Mouse (Mus musculus): ENCODE data around the gene Cpa1. TPM values are rescaled to one million over a fixed set of nuclear protein-coding genes. Genes with fewer than 3 reads are reported as not detected.

The Cpa1 gene
- polyA plus RNA-seq, 1 experiment from 2014 or later: 0.27 TPM

DNA sequence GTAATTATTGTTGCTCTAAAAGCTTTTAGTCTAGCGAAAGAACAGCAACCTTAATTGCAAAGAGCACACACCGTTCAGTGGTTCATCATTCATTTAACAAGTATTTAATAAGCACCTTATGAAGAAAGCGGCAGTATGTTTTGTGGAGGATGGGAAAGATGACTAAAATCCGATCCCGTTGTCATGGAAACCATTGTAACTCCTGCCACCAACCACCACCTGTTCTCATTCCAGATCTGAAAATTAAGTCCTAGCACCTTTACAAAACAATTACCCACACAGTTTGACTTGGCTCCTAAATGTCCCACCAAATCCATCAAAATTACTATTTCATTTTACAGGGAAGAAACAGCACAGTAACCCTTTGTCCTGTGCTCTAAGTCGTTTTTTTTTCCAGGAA lies 55.2 kb downstream of the Cpa1 start:
- H3K4me1 ChIP-seq (ENCODE audit: control insufficient read depth, insufficient read depth, low read length): peaks cover 3% of the 10 kb centered on the region; the same call in 1 of the 2 replicates
- ATAC-seq (ENCODE audit: insufficient number of reproducible peaks, low FRiP score, low TSS enrichment, low read depth): 0 out of 2 replicates have a peak, but pooled peaks have one; percentile 15
- no peak overlapping the region for H3K9ac ChIP-seq (ENCODE audit: low read length)
- no peaks in the 10 kb centered on the region for H3K9me3 ChIP-seq (ENCODE audit: control insufficient read depth, low read length)
- H3K4me2 ChIP-seq (ENCODE audit: low read depth, severe bottlenecking): peak overlapping the region; percentile 29; the same call in 1 of the 2 replicates
- H3K27me3 ChIP-seq (ENCODE audit: control insufficient read depth, insufficient read depth, low read length): no peaks in the 10 kb centered on the region
- H3K4me3 ChIP-seq (ENCODE audit: low read depth, low read length): no peak overlapping the region
- 45% methylated on average over 6 of the region's 6 CpGs for WGBS
- H3K36me3 ChIP-seq (ENCODE audit: control insufficient read depth, insufficient read depth, low read length): no peaks in the 10 kb centered on the region
- DNase-seq (ENCODE audit: low spot score): no peak
- peak overlapping the region; percentile 97 for H3K27ac ChIP-seq (replicated peaks; ENCODE audit: low read depth, low read length)

Other genes starting within 250 kb of the Cpa1 start
- gene Zc3hc1, start 248.2 kb upstream of the Cpa1 start, polyA plus RNA-seq (2014; fragmentation: Nextera tagmentation; extraction: Ambion mirVana): 87.8 and 93.7 TPM in 2 replicates
- gene Klhdc10, start 237.3 kb upstream of the Cpa1 start, polyA plus RNA-seq (2014; fragmentation: Nextera tagmentation; extraction: Ambion mirVana): 46.0 and 49.4 TPM in 2 replicates
- gene Tmem209, start 129.4 kb upstream of the Cpa1 start, polyA plus RNA-seq (2014; fragmentation: Nextera tagmentation; extraction: Ambion mirVana): 44.5 and 50.0 TPM in 2 replicates
- 0.17 and 0.28 TPM in 2 replicates for gene Ssmem1, start 129.4 kb upstream of the Cpa1 start, polyA plus RNA-seq (2014; fragmentation: Nextera tagmentation; extraction: Ambion mirVana)
- 89.6 and 94.4 TPM in 2 replicates for gene Cpa2, start 97.6 kb upstream of the Cpa1 start, polyA plus RNA-seq (2014; fragmentation: Nextera tagmentation; extraction: Ambion mirVana)
- 1.6 and 1.7 TPM in 2 replicates for gene Cpa4, start 70.8 kb upstream of the Cpa1 start, polyA plus RNA-seq (2014; fragmentation: Nextera tagmentation; extraction: Ambion mirVana)
- 0.33 and 0.55 TPM in 2 replicates for gene Cpa5, start 28.2 kb upstream of the Cpa1 start, polyA plus RNA-seq (2014; fragmentation: Nextera tagmentation; extraction: Ambion mirVana)
- 43.2 and 48.9 TPM in 2 replicates for gene Cep41, start 54.5 kb downstream of the Cpa1 start, polyA plus RNA-seq (2014; fragmentation: Nextera tagmentation; extraction: Ambion mirVana)
- 2,834 and 2,987 TPM in 2 replicates for gene Mest, start 84.3 kb downstream of the Cpa1 start, polyA plus RNA-seq (2014; fragmentation: Nextera tagmentation; extraction: Ambion mirVana)